Mouse (Mus musculus) heart, adult 2 months (tissue): ENCODE measurements at regions not wholly inside any gene's neighbourhood (a gene's known extent, or its start where the extent isn't known, plus 50 kb on each side); places are given as distances from the start of the nearest gene placed in this dataset.

Experiments used
- CTCF ChIP-seq: fragments of 200-600 bp; IDR thresholded peaks from 2 replicates; pipeline ENCODE4 v1.8.1; 2022; ENCODE audit warnings: antibody characterized with exemption, mild to moderate bottlenecking, moderate library complexity
- EP300 ChIP-seq: fragments of 200-500 bp; IDR thresholded peaks from 2 replicates; pipeline ENCODE4 v1.6.1; 2011; ENCODE audit warnings: low read depth, low read length, control low read depth; ENCODE audit not compliant: insufficient read depth

DNA sequence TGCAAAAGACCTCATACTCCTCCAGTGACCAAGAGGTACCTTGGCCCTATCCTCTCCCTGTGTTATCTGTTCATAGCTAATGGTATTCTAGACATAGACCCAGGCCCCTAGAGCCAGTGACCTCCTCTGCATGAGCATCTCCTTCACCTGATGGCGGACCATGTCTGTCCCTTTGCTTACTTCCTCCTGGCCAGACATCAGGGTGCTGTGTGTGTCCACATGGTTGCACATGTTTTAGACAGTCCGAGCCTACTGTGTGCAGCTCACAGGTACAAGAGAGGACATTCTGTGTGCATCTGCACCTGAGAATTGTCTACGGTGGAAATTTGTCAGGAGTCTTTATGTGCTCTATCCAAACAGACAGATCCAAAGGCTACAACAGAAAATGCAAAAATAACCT is 79.8 kb downstream of the Tex35 start:
- TF ChIP-seq CTCF (no peak), EP300 (no peak)
